Mouse (Mus musculus) intestine, embryonic 14.5 days (tissue): Measurements from ENCODE around the gene Hpcal4. TPM values are rescaled to one million over a fixed set of nuclear protein-coding genes. Genes with fewer than 3 reads are reported as not detected.

ENCODE experiments used
- ATAC-seq: fragments of 200-750 bp; cut with Nextera tagmentation; replicated peaks from 2 replicates; pipeline ENCODE4 v1.8.0; 2017; ENCODE audit warnings: low read depth, moderate number of reproducible peaks, moderate TSS enrichment, moderate library complexity; ENCODE audit not compliant: low FRiP score, low TSS enrichment
- DNase-seq: peaks from one replicate; pipeline ENCODE4 v3.0.0-alpha.2; 2018; ENCODE audit warnings: low spot score
- H3K27ac ChIP-seq: fragments of 300-500 bp; sonication (generic); 2 replicates; pipeline ENCODE4 v1.5.1; 2014; ENCODE audit warnings: low read depth, mild to moderate bottlenecking, control low read depth
- H3K27me3 ChIP-seq: fragments of 300-500 bp; sonication (generic); replicated peaks from 2 replicates; pipeline ENCODE4 v1.6.1; 2014; ENCODE audit warnings: low read length, control low read depth; ENCODE audit not compliant: control insufficient read depth, insufficient read depth
- H3K36me3 ChIP-seq: fragments of 300-500 bp; sonication (generic); 2 replicates; pipeline ENCODE4 v1.6.1; 2014; ENCODE audit warnings: low read length, control low read depth; ENCODE audit not compliant: control insufficient read depth, insufficient read depth
- H3K4me1 ChIP-seq: fragments of 300-500 bp; sonication (generic); replicated peaks from 2 replicates; pipeline ENCODE4 v1.6.1; 2014; ENCODE audit warnings: low read length, control low read depth, mixed read lengths; ENCODE audit not compliant: control insufficient read depth, insufficient read depth
- H3K4me2 ChIP-seq: fragments of 300-500 bp; sonication (generic); 2 replicates; pipeline ENCODE4 v1.6.1; 2014; ENCODE audit warnings: low read length
- H3K4me3 ChIP-seq: fragments of 300-500 bp; sonication (generic); 2 replicates; pipeline ENCODE4 v1.5.1; 2014; ENCODE audit warnings: low read depth, low read length, control low read depth, mixed read lengths
- H3K9ac ChIP-seq: fragments of 300-500 bp; sonication (generic); 2 replicates; pipeline ENCODE4 v1.6.1; 2014; ENCODE audit warnings: mild to moderate bottlenecking, low read length
- H3K9me3 ChIP-seq: fragments of 300-500 bp; sonication (generic); 2 replicates; pipeline ENCODE4 v1.6.1; 2016; ENCODE audit warnings: low read length, control low read depth; ENCODE audit not compliant: control insufficient read depth
- WGBS: fragments of 180-500 bp; shearing (Covaris S2); extraction: QIAGEN DNeasy Blood & Tissue Kit; methylation state at CpG from one replicate; pipeline ENCODE4 v1.1.7; 2014; 5-methylcytosine and 5-hydroxymethylcytosine counted together
- polyA plus RNA-seq: library from polyadenylated mRNA; unstranded; fragments of >200 nt; fragmentation: Nextera tagmentation; extraction: Ambion mirVana; gene quantifications from 2 replicates; pipeline ENCODE4 v1.2.1, GENCODE M21; 2014

Gene Hpcal4
- polyA plus RNA-seq, 1 experiment from 2014 or later: 7.5 TPM

DNA sequence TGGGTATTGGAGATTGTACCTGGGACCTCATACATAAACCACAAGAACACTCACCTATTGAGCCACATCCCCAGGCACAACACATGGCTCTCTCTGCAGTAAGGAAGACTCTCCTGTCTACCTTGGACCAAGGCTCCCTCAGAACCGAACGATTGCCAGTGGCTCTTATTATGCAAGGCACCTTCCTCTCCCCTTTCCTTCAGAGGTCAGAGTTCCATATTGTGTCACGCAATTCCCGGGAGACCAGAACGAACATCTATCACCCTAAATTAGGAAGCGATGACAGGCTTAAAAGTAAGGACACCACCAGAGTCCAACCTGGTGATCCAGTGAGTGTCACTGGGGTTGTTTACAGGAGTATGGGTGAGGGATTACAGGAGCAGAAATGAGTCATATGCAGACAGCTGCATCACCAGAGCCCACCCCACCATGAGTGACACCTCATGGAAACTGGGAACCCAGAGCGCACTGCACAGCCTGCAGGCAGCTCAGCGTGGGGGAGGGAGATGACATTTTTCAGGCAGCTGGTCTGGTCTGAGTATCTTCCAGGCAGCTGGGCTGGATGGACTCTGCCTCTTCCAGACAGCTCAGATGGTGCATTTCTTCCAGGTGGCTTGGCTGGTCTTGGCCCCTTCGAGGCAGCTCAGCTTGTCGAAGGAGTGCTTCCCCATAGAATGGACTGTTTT is 42.8 kb downstream of the Hpcal4 start:
- H3K27ac ChIP-seq: peak overlapping the region; percentile 51
- H3K27me3 ChIP-seq: no peaks in the 10 kb centered on the region
- no peak overlapping the region for H3K9ac ChIP-seq
- WGBS: 40% methylated on average over 10 of the region's 10 CpGs
- peaks cover 32% of the 10 kb centered on the region for H3K4me1 ChIP-seq
- H3K36me3 ChIP-seq: no peaks in the 10 kb centered on the region
- ATAC-seq: peak; percentile 36; the same call in 1 of the 2 replicates
- no peak for DNase-seq
- H3K4me3 ChIP-seq: no peak overlapping the region
- no peaks in the 10 kb centered on the region for H3K9me3 ChIP-seq
- no peak overlapping the region for H3K4me2 ChIP-seq

GRCm38 (mm10) chr4:123227707-123228106 is 44.7 kb downstream of the Hpcal4 start:
- Histone ChIP-seq H3K9ac (no peak overlapping the region), H3K27me3 (no peaks in the 10 kb centered on the region), H3K27ac (peak overlapping the region; percentile 20), H3K4me2 (no peak overlapping the region), H3K4me1 (peaks cover 32% of the 10 kb centered on the region), H3K36me3 (no peaks in the 10 kb centered on the region), H3K4me3 (no peak overlapping the region), H3K9me3 (no peaks in the 10 kb centered on the region)
- ATAC-seq: peak; percentile 9; the same call in 1 of the 2 replicates
- 29% methylated on average over 4 of the region's 4 CpGs for WGBS
- no peak for DNase-seq

GRCm38 (mm10) chr4:123228270-123228669 is 45.2 kb downstream of the Hpcal4 start:
- DNase-seq: no peak
- no peaks in the 10 kb centered on the region for H3K27me3 ChIP-seq
- no peak overlapping the region for H3K9ac ChIP-seq
- H3K4me3 ChIP-seq: no peak overlapping the region
- 27% methylated on average over 2 of the region's 2 CpGs for WGBS
- H3K4me1 ChIP-seq: peaks cover 34% of the 10 kb centered on the region
- H3K4me2 ChIP-seq: no peak overlapping the region
- H3K36me3 ChIP-seq: no peaks in the 10 kb centered on the region
- peak overlapping the region; percentile 20 for H3K27ac ChIP-seq
- ATAC-seq: no peak
- H3K9me3 ChIP-seq: no peaks in the 10 kb centered on the region

DNA sequence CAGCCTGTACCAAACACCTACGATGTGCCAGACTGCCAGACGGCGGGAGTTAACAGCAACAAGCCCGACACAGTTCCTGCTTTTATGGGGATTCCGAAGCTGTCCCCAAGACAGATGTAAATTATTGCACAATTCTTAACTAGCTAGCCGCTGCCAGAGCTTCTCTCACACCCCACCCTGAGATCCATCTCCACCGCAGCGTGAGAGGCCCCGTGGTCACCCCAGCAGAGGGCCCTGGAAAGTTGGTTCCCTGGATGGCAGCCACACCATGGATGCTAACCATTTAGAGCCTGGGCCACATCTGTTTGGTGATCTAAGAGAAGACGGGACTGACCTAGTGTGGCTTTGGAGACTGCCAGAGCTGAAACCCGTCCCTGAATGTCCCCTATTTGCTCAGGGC is 46.1 kb downstream of the Hpcal4 start:
- Histone ChIP-seq H3K36me3 (no peaks in the 10 kb centered on the region), H3K4me2 (no peak overlapping the region), H3K27ac (peak overlapping the region; percentile 20; the same call in 1 of the 2 replicates), H3K4me1 (peaks cover 40% of the 10 kb centered on the region), H3K9me3 (no peaks in the 10 kb centered on the region), H3K9ac (no peak overlapping the region), H3K4me3 (no peak overlapping the region), H3K27me3 (no peaks in the 10 kb centered on the region; the same call in 1 of the 2 replicates)
- WGBS: 52% methylated on average over 11 of the region's 11 CpGs
- ATAC-seq (no peak), DNase-seq (no peak)

GRCm38 (mm10) chr4:123232841-123233240 is 49.8 kb downstream of the Hpcal4 start:
- Histone ChIP-seq H3K36me3 (no peaks in the 10 kb centered on the region), H3K4me2 (no peak overlapping the region), H3K27me3 (peaks cover 7% of the 10 kb centered on the region), H3K9ac (no peak overlapping the region), H3K4me3 (no peak overlapping the region; the same call in 1 of the 2 replicates), H3K4me1 (peaks cover 35% of the 10 kb centered on the region), H3K27ac (no peak overlapping the region), H3K9me3 (no peaks in the 10 kb centered on the region)
- DNase-seq (no peak), ATAC-seq (no peak)
- WGBS: 71% methylated on average over 3 of the region's 3 CpGs

GRCm38 (mm10) chr4:123233492-123234084 is 50.6 kb downstream of the Hpcal4 start, which contains the start of gene Heyl:
TSS of gene Heyl (plus strand) at chr4:123233556.
- H3K4me2 ChIP-seq: peak within 1 kb of the TSS; percentile 87
- H3K36me3 ChIP-seq: no peaks in the 10 kb centered on the region
- H3K27me3 ChIP-seq: peaks cover 7% of the 10 kb centered on the region
- peak within 1 kb of the TSS; percentile 39 for H3K9ac ChIP-seq
- H3K4me1 ChIP-seq: peaks cover 28% of the 10 kb centered on the region
- peak within 1 kb of the TSS; percentile 46 for H3K4me3 ChIP-seq
- peak within 1 kb of the TSS; percentile 22; the same call in 1 of the 2 replicates for H3K27ac ChIP-seq
- H3K9me3 ChIP-seq: no peaks in the 10 kb centered on the region
- under 1% methylated on average over 49 of the region's 52 CpGs for WGBS
- peak; percentile 74 for DNase-seq
- peak; percentile 72 for ATAC-seq

DNA sequence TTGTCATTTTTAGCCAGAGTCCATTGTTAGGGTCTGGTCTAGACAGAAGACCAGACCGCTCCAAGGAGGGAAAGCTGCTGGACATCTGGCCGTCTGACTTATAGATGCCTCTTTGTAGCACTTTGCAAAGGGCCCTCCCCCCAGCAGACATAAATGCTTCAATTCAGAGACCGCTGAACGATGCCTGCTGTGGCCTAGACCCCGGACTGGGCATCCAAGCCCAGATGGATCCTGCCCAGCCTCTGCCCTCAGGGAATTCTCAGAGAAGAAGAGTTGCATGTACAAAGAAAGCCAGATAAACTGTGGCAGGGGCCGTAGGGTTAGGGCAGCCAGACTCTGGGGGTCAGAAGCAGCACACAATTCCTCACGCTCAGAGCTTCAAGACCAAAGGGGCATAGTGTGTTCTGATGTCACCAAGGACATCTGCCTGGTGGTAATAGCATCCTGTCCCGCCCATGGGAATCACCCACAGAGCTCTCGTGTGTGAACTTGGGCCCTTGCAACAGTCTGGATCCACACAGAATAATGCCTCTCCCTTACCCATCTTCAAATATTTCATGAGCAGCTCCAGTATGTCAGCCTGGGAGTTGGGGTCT is 52.9 kb downstream of the Hpcal4 start:
- H3K27me3 ChIP-seq: peaks cover 16% of the 10 kb centered on the region
- 0 out of 2 replicates have a peak overlapping the region, but pooled peaks have one; percentile 2 for H3K27ac ChIP-seq
- DNase-seq (no peak), ATAC-seq (no peak)
- H3K4me3 ChIP-seq: no peak overlapping the region
- H3K9me3 ChIP-seq: no peaks in the 10 kb centered on the region
- WGBS: 73% methylated on average over 9 of the region's 9 CpGs
- no peaks in the 10 kb centered on the region for H3K36me3 ChIP-seq
- no peak overlapping the region for H3K9ac ChIP-seq
- H3K4me1 ChIP-seq: peaks cover 28% of the 10 kb centered on the region
- peak overlapping the region; percentile 20 for H3K4me2 ChIP-seq

GRCm38 (mm10) chr4:123236431-123237031 is 53.5 kb downstream of the Hpcal4 start:
- peaks cover 28% of the 10 kb centered on the region for H3K4me1 ChIP-seq
- H3K4me2 ChIP-seq: peak overlapping the region; percentile 27
- DNase-seq: no peak
- no peak for ATAC-seq
- peaks cover 16% of the 10 kb centered on the region for H3K27me3 ChIP-seq
- 78% methylated on average over 13 of the region's 13 CpGs for WGBS
- no peak overlapping the region for H3K9ac ChIP-seq
- H3K36me3 ChIP-seq: no peaks in the 10 kb centered on the region
- no peak overlapping the region for H3K4me3 ChIP-seq
- no peaks in the 10 kb centered on the region for H3K9me3 ChIP-seq
- H3K27ac ChIP-seq: 0 out of 2 replicates have a peak overlapping the region, but pooled peaks have one; percentile 2
